Mouse (Mus musculus): ENCODE results near the gene Bmp8a.
"Not testable (repeated sequence)": the region's sequence is repeated elsewhere in the genome, so short reads cannot be mapped to it uniquely, and the experiment has no call there.

Gene Bmp8a

GRCm38 (mm10) chr4:123292989-123293388, 50.1 kb downstream of the Bmp8a start:
- in situ Hi-C loops (cut with MboI, MseI) = loop anchor here in 1 of 2 experiments (10.0 kb wide), 1 partner anchor 92 kb away; no protein-coding TSS in a partner anchor

GRCm38 (mm10) chr4:123292390-123292789, 50.7 kb downstream of the Bmp8a start:
- in situ Hi-C loops (cut with MboI, MseI) = loop anchor here in 1 of 2 experiments (10.0 kb wide), 1 partner anchor 92 kb away; no protein-coding TSS in a partner anchor

GRCm38 (mm10) chr4:123289038-123289437, 54.0 kb downstream of the Bmp8a start:
- in situ Hi-C loops (cut with MboI, MseI) = no loop called here

- in situ Hi-C loops (cut with MboI, MseI) = no loop called here
These were observed 56.3 kb downstream of the Bmp8a start for GRCm38 (mm10) chr4:123286790-123287189.

GRCm38 (mm10) chr4:123284731-123285624, 58.1 kb downstream of the Bmp8a start:
- in situ Hi-C loops (cut with MboI, MseI) = no loop called here

- in situ Hi-C loops (cut with MboI, MseI) = not testable (repeated sequence)
These were observed 59.4 kb downstream of the Bmp8a start for GRCm38 (mm10) chr4:123283675-123284064.

- in situ Hi-C loops (cut with MboI, MseI) = not testable (repeated sequence)
These were observed 60.0 kb downstream of the Bmp8a start for GRCm38 (mm10) chr4:123282915-123283674.

- in situ Hi-C loops (cut with MboI, MseI) = no loop called here
These were observed 60.6 kb downstream of the Bmp8a start for GRCm38 (mm10) chr4:123282500-123282899.

- in situ Hi-C loops (cut with MboI, MseI) = no loop called here
These were observed 62.9 kb downstream of the Bmp8a start for GRCm38 (mm10) chr4:123280117-123280516.

GRCm38 (mm10) chr4:123271063-123271462, 72.0 kb downstream of the Bmp8a start:
- in situ Hi-C loops (cut with MboI, MseI) = no loop called here

Data from T-helper 17 cell (primary cell).